ENCODE assay signal across 13 mouse cellular contexts in genomic region chr8:123342911-123343310, GRCm38 (mm10).
"Had no signal": no experiment of that assay in that cellular context is flagged by ENCODE, and none has a peak within 500 bp of the region (broad histone marks: within the 10 kb centered on the region; RNA-seq: fewer than 3 reads in every experiment).

No protein-coding gene starts in this region.

- H3K9ac ChIP-seq: hindbrain, embryonic 15.5 days; liver, embryonic 15.5 days; neural tube, embryonic 13.5 days had no signal

- H3K36me3 ChIP-seq: limb, embryonic 10.5 days; liver, embryonic 15.5 days had no signal

- H3K9me3 ChIP-seq: hindbrain, embryonic 15.5 days; limb, embryonic 10.5 days; liver, embryonic 15.5 days; neural tube, embryonic 13.5 days had no signal

- H3K4me2 ChIP-seq: hindbrain, embryonic 15.5 days; liver, embryonic 11.5 days; liver, embryonic 15.5 days; neural tube, embryonic 13.5 days had no signal

- H3K4me1 ChIP-seq: hindbrain, embryonic 15.5 days had no signal

- ATAC-seq: intestine, embryonic 16.5 days had no signal

- DNase-seq: lung, adult 2 months; midbrain, embryonic 14.5 days; retina, postnatal 1 day; thymus, adult 18-20 months; thymus, postnatal 14 days had no signal

- H3K4me3 ChIP-seq: hindbrain, embryonic 15.5 days; left cerebral cortex, adult 2 months; limb, embryonic 10.5 days; liver, embryonic 15.5 days; myocyte; neural tube, embryonic 13.5 days had no signal

- H3K27ac ChIP-seq: hindbrain, embryonic 15.5 days; left cerebral cortex, adult 2 months; limb, embryonic 10.5 days; liver, embryonic 15.5 days; neural tube, embryonic 13.5 days had no signal

- H3K27me3 ChIP-seq: hindbrain, embryonic 15.5 days; liver, embryonic 15.5 days; neural tube, embryonic 13.5 days had no signal
